Mouse (Mus musculus) embryonic facial prominence, embryonic 13.5 days (tissue): ENCODE data around the gene Slx4ip. TPM values are rescaled to one million over a fixed set of nuclear protein-coding genes. Genes with fewer than 3 reads are reported as not detected.
"Not testable (repeated sequence)": the region's sequence is repeated elsewhere in the genome, so short reads cannot be mapped to it uniquely, and the experiment has no call there.

Experiments
- ATAC-seq: fragments of 200-750 bp; cut with Nextera tagmentation; 2 replicates; pipeline ENCODE4 v1.8.0; 2017; ENCODE audit warnings: low read depth; ENCODE audit not compliant: insufficient number of reproducible peaks, insufficient read depth, low FRiP score, low TSS enrichment
- H3K27ac ChIP-seq: fragments of 300-500 bp; sonication (generic); 2 replicates; pipeline ENCODE4 v1.5.1; 2015; ENCODE audit warnings: moderate library complexity, mild to moderate bottlenecking, inconsistent platforms
- H3K27me3 ChIP-seq: fragments of 300-500 bp; sonication (generic); 2 replicates; pipeline ENCODE4 v1.6.1; 2015; ENCODE audit warnings: mild to moderate bottlenecking, inconsistent platforms
- H3K36me3 ChIP-seq: fragments of 300-500 bp; sonication (generic); 2 replicates; pipeline ENCODE4 v1.6.1; 2015; ENCODE audit warnings: mild to moderate bottlenecking, inconsistent platforms
- H3K4me1 ChIP-seq: fragments of 300-500 bp; sonication (generic); 2 replicates; pipeline ENCODE4 v1.6.1; 2015; ENCODE audit warnings: inconsistent platforms
- H3K4me2 ChIP-seq: fragments of 300-500 bp; sonication (generic); 2 replicates; pipeline ENCODE4 v1.6.1; 2015; ENCODE audit warnings: moderate library complexity, mild to moderate bottlenecking, inconsistent platforms
- H3K4me3 ChIP-seq: fragments of 300-500 bp; sonication (generic); 2 replicates; pipeline ENCODE4 v1.5.1; 2015; ENCODE audit warnings: mild to moderate bottlenecking, inconsistent platforms
- H3K9ac ChIP-seq: fragments of 300-500 bp; sonication (generic); 2 replicates; pipeline ENCODE4 v1.6.1; 2015; ENCODE audit warnings: mild to moderate bottlenecking, inconsistent platforms
- H3K9me3 ChIP-seq: fragments of 300-500 bp; sonication (generic); 2 replicates; pipeline ENCODE4 v1.6.1; 2016; ENCODE audit warnings: inconsistent platforms
- WGBS: fragments of 180-500 bp; shearing (Covaris S2); methylation state at CpG from one replicate; pipeline ENCODE4 v1.1.7; 2015; ENCODE audit warnings: mixed read lengths; 5-methylcytosine and 5-hydroxymethylcytosine counted together
- polyA plus RNA-seq: library from polyadenylated mRNA; unstranded; fragments of >200 nt; fragmentation: Nextera tagmentation; extraction: Ambion mirVana; gene quantifications from 2 replicates; pipeline ENCODE4 v1.2.1, GENCODE M21; 2015

The Slx4ip gene
- polyA plus RNA-seq = 8.2 and 8.8 TPM in 2 replicates

DNA sequence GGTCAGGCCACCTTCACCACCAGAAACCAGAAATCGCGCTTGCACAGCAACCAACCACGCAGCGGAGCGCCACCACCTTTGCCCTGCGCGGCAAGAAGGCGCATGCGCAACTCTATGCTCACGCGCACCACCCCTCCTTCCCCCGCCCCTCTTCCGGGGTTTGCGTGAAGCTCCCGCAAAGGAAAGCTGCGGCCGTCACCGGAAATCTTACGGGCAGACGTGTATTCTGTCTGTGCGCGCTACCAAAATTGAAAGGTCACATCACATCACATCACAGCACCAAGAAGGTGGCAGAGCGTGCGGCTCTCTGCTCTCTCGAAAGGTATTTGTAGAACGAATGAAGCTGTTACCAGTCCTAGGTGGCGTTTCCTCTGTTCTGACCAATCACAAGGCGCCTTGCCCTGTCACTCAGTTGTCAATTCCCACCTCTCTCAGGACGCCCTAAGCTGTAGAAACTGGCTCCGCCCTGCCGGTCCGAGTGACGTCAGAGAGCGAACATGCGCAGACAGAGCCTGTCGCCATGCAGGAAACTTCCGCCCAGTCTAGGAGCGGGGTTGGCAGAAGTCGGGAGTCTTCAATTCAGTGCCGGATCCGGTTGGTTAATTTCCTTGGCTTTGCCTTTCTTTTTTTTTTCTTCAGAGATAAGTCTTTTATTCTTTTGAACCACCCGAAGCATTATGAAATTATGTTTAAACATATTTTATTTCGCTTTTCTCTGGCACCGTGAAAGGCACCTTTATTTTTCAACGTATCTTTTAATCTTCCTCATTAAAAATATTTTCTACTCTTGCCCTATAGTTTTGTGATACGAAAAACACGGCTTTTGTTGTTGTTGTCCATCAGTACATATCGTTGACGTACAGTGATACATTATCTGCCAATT is at the start of gene Slx4ip, which contains the start of the genes AL731706.1 and Mkks:
Gene Slx4ip (plus strand): TSS at position 151 of the 883 bp plus-strand sequence.
Gene AL731706.1 (minus strand): TSS at position 322 of the 883 bp plus-strand sequence.
Gene Mkks (minus strand): TSS at position 322 of the 883 bp plus-strand sequence.
- WGBS = under 1% methylated on average over 49 of the region's 49 CpGs
- Histone ChIP-seq H3K4me3 (peak within 1 kb of the TSS; percentile 82), H3K4me1 (peaks cover 10% of the 10 kb centered on the region), H3K9ac (peak within 1 kb of the TSS; percentile 85), H3K27me3 (no peaks in the 10 kb centered on the region), H3K4me2 (peak within 1 kb of the TSS; percentile 62), H3K9me3 (no peaks in the 10 kb centered on the region), H3K36me3 (no peaks in the 10 kb centered on the region), H3K27ac (peak within 1 kb of the TSS; percentile 92)
- peak; percentile 97 for ATAC-seq

DNA sequence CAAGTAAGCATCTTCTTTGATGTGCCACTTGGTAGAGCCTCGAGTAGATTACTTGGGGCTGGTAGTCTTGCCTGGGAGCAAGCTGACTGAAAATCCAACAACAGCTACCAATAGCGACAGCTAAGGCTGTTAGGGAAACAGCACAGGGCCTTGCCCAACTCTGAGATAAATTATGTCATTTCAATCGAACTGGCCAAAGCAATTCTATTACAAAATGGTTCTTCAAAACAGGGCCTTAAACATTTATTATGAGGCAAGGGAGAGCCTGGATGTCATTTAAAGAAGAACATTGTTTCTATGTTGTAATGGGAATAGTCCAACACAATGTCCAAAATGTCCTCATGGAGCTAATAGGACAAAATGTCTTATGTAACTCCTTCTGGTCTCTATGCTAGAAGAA is 40.7 kb upstream of the Slx4ip start:
- Histone ChIP-seq H3K4me3 (no peak overlapping the region), H3K4me1 (peaks cover 10% of the 10 kb centered on the region), H3K4me2 (no peak overlapping the region), H3K9me3 (no peaks in the 10 kb centered on the region), H3K36me3 (no peaks in the 10 kb centered on the region), H3K27me3 (no peaks in the 10 kb centered on the region), H3K9ac (no peak overlapping the region), H3K27ac (no peak overlapping the region)
- ATAC-seq = no peak
- 67% methylated on average over 3 of the region's 3 CpGs for WGBS

DNA sequence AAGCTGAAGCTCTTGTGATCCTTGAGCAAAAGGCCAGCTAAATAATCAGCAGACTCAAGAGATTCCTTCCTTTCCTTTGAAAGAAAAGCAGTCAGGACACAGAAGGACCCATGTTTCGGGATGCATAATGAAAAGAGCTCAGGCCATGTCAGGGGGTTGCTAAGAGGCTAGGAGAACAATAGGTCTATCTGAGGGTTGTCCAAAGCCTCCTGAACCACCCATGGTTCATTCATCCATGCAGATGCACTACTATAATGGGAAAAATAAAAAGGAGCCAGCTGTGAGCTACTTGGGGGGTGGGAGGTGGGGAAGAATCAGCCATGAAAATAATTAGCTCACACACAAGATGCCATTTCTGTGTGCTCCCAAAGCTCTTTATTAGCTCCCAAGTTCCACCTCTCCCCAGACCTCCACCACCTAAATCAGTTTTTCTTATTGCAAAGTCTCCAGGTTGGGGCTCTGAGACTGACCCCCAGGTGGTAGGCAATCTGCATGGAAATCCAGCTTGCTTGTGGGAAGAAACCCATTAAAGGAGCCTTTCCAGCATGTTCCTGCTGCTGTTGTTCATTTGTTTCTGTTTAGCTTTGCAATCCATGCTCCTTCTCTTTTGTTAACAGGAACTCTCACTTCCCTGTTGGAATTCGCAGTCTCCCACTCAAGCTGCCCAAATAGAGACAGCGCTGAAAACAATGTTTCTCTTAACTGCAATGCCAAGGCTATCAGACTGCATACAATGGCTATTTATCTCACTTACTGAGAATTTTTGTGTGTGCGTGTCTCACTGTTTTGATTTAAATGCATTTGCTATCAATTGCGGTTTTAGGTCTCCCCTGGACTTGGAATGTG is 36.3 kb upstream of the Slx4ip start:
- H3K4me1 ChIP-seq = peaks cover 14% of the 10 kb centered on the region
- H3K27me3 ChIP-seq = no peaks in the 10 kb centered on the region
- H3K4me3 ChIP-seq = no peak overlapping the region
- H3K27ac ChIP-seq = peak overlapping the region; percentile 51; the same call in 1 of the 2 replicates
- H3K36me3 ChIP-seq = no peaks in the 10 kb centered on the region
- H3K4me2 ChIP-seq = peak overlapping the region; percentile 14; the same call in 1 of the 2 replicates
- no peak for ATAC-seq
- no peaks in the 10 kb centered on the region for H3K9me3 ChIP-seq
- 29% methylated on average over 5 of the region's 5 CpGs for WGBS
- H3K9ac ChIP-seq = no peak overlapping the region

DNA sequence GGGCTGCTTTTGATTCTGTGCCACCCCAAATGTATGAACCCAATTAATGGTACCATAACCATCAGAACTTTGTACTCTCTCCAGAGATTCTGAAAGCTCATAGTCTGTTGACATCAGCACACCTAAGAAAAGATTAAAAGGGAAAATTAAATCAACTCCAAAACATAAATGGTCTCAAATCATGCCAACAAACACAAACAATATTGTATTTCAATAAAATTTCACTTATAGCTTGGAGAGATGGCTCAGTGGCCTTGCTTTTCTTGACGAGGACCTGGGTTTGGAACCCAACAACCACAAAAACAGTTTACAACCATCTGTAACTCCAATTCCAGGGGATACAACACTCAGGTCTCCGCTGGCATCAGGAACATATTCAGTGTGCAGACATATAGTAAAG is 5.4 kb upstream of the Slx4ip start, which contains the start of gene AL731706.2:
Gene AL731706.2 (minus strand): TSS at position 101 of the 400 bp plus-strand sequence.
- no peak for ATAC-seq
- 94% methylated on average over 2 of the region's 2 CpGs for WGBS

DNA sequence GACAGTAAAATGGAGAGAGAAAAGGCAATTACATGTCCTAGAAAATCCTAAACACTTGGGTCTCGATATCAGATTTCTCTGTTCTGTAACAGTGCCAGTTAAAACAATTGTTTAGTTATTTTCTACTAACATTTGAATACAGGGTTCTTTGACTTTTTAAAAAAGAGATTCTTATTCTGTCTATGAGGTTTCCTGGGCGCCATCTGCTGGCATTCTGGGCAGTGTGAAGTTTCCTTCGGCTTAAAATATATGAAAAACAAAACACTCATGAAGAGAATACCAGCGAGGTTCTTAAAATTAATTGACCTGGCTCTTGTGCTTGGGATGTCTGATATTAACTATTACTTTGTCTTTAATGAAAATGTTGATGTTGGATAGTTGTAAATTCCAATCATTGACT is 4.2 kb upstream of the Slx4ip start:
- ATAC-seq = no peak
- WGBS = 62% methylated on average over 4 of the region's 4 CpGs
- H3K27ac ChIP-seq = no peak overlapping the region
- no peaks in the 10 kb centered on the region for H3K27me3 ChIP-seq
- H3K9me3 ChIP-seq = no peaks in the 10 kb centered on the region
- H3K4me1 ChIP-seq = peaks cover 5% of the 10 kb centered on the region; the same call in 1 of the 2 replicates
- no peak overlapping the region for H3K4me3 ChIP-seq
- H3K36me3 ChIP-seq = peaks cover 21% of the 10 kb centered on the region; the same call in 1 of the 2 replicates
- H3K9ac ChIP-seq = no peak overlapping the region
- H3K4me2 ChIP-seq = no peak overlapping the region

More for the DNA sequence above, 5.4 kb upstream of the Slx4ip start, which contains the start of gene AL731706.2:
- Histone ChIP-seq H3K9ac (no peak within 1 kb of the TSS), H3K36me3 (peaks cover 34% of the 10 kb centered on the region), H3K9me3 (no peaks in the 10 kb centered on the region), H3K4me1 (peaks cover 5% of the 10 kb centered on the region; the same call in 1 of the 2 replicates), H3K4me3 (no peak within 1 kb of the TSS), H3K4me2 (no peak within 1 kb of the TSS), H3K27ac (no peak within 1 kb of the TSS), H3K27me3 (no peaks in the 10 kb centered on the region)

DNA sequence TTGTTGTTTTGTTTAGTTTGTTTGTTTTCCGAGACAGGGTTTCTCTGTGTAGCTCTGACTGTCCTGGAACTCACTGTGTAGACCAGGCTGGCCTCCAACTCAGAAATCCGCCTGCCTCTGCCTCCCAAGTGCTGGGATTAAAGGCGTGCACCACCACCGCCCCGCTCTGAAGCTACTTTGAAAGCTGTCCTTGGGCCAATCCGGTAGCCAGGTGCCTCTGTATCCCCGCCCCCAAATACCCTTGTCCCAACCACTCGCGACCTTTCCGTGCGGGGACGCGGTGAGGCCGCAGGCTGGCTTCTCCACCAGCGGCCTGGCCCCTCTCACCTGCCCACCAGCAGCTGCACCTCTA is 326 bp upstream of the Slx4ip start:
- H3K27me3 ChIP-seq, H3K9me3 ChIP-seq, H3K4me1 ChIP-seq, H3K36me3 ChIP-seq: not testable (repeated sequence)
- Histone ChIP-seq H3K4me3 (peak overlapping the region; percentile 82), H3K27ac (peak overlapping the region; percentile 92), H3K4me2 (peak overlapping the region; percentile 57), H3K9ac (peak overlapping the region; percentile 85)
- 5% methylated on average over 15 of the region's 15 CpGs for WGBS
- peak; percentile 50 for ATAC-seq

DNA sequence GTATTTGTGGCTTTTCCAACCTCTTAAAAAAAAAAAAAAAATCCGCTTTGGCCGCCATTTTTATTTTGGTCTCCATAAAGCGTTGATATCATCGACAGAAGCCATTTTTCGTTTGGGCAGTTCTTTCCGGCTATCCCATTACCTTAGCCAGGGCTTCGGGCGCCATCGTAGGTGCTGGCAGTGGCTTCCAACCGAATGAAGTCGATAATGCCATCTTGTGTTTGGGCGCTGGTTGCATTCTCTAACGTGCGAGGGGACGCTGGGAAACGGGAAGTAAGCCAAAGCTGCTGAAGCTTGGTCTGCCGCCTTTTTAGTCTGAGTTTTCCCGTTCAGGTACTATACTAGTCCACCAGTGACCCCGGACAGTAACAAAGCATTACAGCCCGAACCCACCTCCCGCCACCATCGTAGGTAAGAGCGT is 943 bp downstream of the Slx4ip start:
- WGBS = under 1% methylated on average over 23 of the region's 23 CpGs
- ATAC-seq = peak; percentile 86
- Histone ChIP-seq H3K36me3 (no peaks in the 10 kb centered on the region), H3K4me2 (peak overlapping the region; percentile 62), H3K4me3 (peak overlapping the region; percentile 82), H3K9ac (peak overlapping the region; percentile 74), H3K4me1 (peaks cover 12% of the 10 kb centered on the region), H3K9me3 (no peaks in the 10 kb centered on the region), H3K27ac (peak overlapping the region; percentile 92), H3K27me3 (no peaks in the 10 kb centered on the region)

DNA sequence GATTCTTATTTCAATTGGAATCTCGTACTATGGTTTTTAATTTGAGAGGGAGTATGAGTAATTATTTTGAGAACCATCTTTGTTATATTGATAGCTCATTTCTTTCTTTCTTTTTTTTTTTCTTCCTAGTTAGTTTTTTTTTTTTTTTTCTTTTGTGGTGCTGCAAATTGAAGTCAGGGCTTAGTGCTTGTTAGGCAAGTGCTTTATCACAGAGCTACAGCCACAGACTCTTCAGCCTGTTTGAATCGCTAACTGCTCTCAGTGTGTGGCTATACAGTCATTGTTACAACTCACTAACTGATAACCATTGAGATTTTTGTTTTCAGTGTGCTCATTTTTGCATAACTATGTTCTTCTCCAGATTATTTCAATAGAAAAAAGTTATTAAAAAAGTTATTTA is 3.5 kb downstream of the Slx4ip start:
- Histone ChIP-seq H3K4me1 (peaks cover 12% of the 10 kb centered on the region), H3K9me3 (no peaks in the 10 kb centered on the region), H3K27ac (no peak overlapping the region), H3K4me2 (no peak overlapping the region), H3K9ac (no peak overlapping the region), H3K27me3 (no peaks in the 10 kb centered on the region), H3K4me3 (no peak overlapping the region), H3K36me3 (no peaks in the 10 kb centered on the region)
- ATAC-seq = no peak
- WGBS = 87% methylated on average over 2 of the region's 2 CpGs

DNA sequence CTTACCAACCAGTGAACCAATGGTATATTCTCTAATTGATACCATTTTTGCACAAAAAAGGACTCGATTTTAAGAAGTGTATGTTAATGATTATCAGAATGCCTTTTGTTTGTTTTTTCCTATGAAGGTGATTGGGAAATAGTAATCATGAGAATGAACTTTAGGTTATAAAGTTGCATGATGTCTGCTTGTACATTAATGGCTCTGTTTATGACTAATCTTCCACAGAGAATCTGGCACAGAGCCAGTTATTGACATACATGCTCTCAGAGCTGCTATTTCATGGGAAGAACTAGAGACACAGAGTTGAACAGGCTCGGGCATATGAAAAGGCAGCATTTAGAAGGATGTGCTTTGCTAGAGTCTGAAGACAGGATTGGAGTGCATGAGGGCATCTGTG is 5.1 kb downstream of the Slx4ip start:
- H3K4me2 ChIP-seq = no peak overlapping the region
- ATAC-seq = no peak
- H3K9me3 ChIP-seq = no peaks in the 10 kb centered on the region
- H3K4me1 ChIP-seq = peaks cover 7% of the 10 kb centered on the region; the same call in 1 of the 2 replicates
- 74% methylated on average over 2 of the region's 2 CpGs for WGBS
- H3K9ac ChIP-seq = no peak overlapping the region
- no peaks in the 10 kb centered on the region for H3K36me3 ChIP-seq
- no peaks in the 10 kb centered on the region for H3K27me3 ChIP-seq
- no peak overlapping the region for H3K4me3 ChIP-seq
- no peak overlapping the region for H3K27ac ChIP-seq

DNA sequence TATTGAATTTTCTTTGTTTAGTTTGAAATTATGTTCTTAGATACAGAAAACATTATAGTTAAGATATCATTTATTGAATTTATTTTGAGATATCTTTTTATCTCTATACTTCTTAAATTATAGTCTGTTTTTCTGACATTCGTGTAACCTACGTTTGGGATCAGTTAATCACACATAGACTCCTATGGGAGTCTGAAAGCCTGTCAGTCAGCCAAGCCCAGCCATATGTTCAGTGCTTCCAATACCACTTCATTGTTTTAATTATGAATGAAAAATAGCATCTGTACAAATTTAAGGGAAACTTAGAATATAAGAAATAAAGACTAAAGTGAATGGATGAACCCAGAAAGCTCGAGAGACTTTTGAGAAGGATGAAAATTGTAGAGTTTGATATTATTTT is 17.6 kb downstream of the Slx4ip start:
- no peak overlapping the region for H3K4me3 ChIP-seq
- H3K4me1 ChIP-seq = peaks cover 5% of the 10 kb centered on the region; the same call in 1 of the 2 replicates
- H3K27me3 ChIP-seq = no peaks in the 10 kb centered on the region
- H3K36me3 ChIP-seq = peaks cover 11% of the 10 kb centered on the region
- no peak overlapping the region for H3K4me2 ChIP-seq
- no peak overlapping the region for H3K9ac ChIP-seq
- H3K27ac ChIP-seq = no peak overlapping the region
- no peaks in the 10 kb centered on the region for H3K9me3 ChIP-seq
- no peak for ATAC-seq
- WGBS = 65% methylated on average over 3 of the region's 3 CpGs

DNA sequence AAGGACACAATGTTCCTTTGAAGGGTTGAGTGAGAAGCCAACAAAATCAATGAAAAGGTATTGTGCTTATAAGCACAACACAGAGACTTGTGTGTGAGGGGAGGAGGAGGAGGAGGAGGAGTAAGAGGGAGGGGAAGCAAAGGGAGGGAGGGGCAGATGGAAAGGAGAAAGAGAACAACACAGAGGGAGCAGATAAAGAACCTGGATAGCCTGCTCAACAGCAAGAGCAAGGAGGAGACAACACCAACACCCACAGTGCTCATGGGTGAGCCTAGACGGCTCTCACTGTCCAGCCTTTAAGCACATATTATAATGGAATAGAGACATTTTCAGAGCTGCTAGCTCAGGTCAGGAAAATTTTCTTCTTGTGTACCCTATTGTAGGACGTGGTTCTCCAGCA is 18.3 kb downstream of the Slx4ip start:
- Histone ChIP-seq H3K4me2 (no peak overlapping the region), H3K27me3 (no peaks in the 10 kb centered on the region)
- WGBS = 78% methylated on average over 2 of the region's 2 CpGs

More for the DNA sequence above, 18.3 kb downstream of the Slx4ip start:
- peaks cover 11% of the 10 kb centered on the region for H3K36me3 ChIP-seq
- no peak for ATAC-seq
- no peak overlapping the region for H3K27ac ChIP-seq
- H3K9me3 ChIP-seq = no peaks in the 10 kb centered on the region
- H3K9ac ChIP-seq = no peak overlapping the region
- peaks cover 5% of the 10 kb centered on the region; the same call in 1 of the 2 replicates for H3K4me1 ChIP-seq
- H3K4me3 ChIP-seq = no peak overlapping the region
